ENCODE assay signal across 16 mouse cellular contexts in genomic region chr12:3787041-3787440, GRCm38 (mm10). TPM values are rescaled to one million over a fixed set of nuclear protein-coding genes. Genes with fewer than 3 reads are reported as not detected.
DNase-seq lines count a peak whose midpoint lies in the region; ATAC-seq and TF ChIP-seq lines count a peak whose summit lies in the region.
"Had no signal": no experiment of that assay in that cellular context is flagged by ENCODE, and none has a peak within 500 bp of the region (broad histone marks: within the 10 kb centered on the region; RNA-seq: fewer than 3 reads in every experiment).

No protein-coding gene starts in this region.

- TF ChIP-seq EP300 in lung, postnatal 0 days (IDR thresholded peaks at IDR 0.05) = no peak

- no peak overlapping the region for H3K4me3 ChIP-seq in heart, embryonic 14.5 days (ENCODE audit: control insufficient read depth in 1 of 2, insufficient read depth in 1 of 2, low read depth in 1 of 2, low read length in 2 of 2)
- H3K4me3 ChIP-seq in lung, embryonic 15.5 days = no peak overlapping the region
- no peak overlapping the region for H3K4me3 ChIP-seq in lung, postnatal 0 days (ENCODE audit: low read depth, low read length)
- H3K4me3 ChIP-seq in embryonic facial prominence, embryonic 14.5 days (ENCODE audit: low read depth, low read length) = no peak overlapping the region
- no peak overlapping the region for H3K4me3 ChIP-seq in stomach, embryonic 15.5 days (replicated peaks)
- no peak overlapping the region for H3K4me3 ChIP-seq in thymus, adult 2 months (ENCODE audit: control insufficient read depth, insufficient read depth, low read length)
- H3K4me3 ChIP-seq: forebrain, embryonic 13.5 days; layer of hippocampus, adult 2 months; neural tube, embryonic 13.5 days had no signal

- no peaks in the 10 kb centered on the region for H3K27me3 ChIP-seq in heart, embryonic 14.5 days (ENCODE audit: control insufficient read depth, insufficient read depth, low read length)
- no peaks in the 10 kb centered on the region for H3K27me3 ChIP-seq in lung, embryonic 15.5 days
- no peaks in the 10 kb centered on the region for H3K27me3 ChIP-seq in lung, postnatal 0 days (replicated peaks; ENCODE audit: insufficient read depth, low read length)
- no peaks in the 10 kb centered on the region for H3K27me3 ChIP-seq in embryonic facial prominence, embryonic 14.5 days (replicated peaks; ENCODE audit: control insufficient read depth, insufficient read depth, low read length)
- H3K27me3 ChIP-seq in stomach, embryonic 15.5 days (replicated peaks) = no peaks in the 10 kb centered on the region
- no peaks in the 10 kb centered on the region for H3K27me3 ChIP-seq in thymus, adult 2 months (ENCODE audit: control insufficient read depth, insufficient read depth, low read length)
- H3K27me3 ChIP-seq: neural tube, embryonic 13.5 days had no signal

- no peak overlapping the region for H3K9ac ChIP-seq in heart, embryonic 14.5 days (ENCODE audit: low read length)
- H3K9ac ChIP-seq in lung, embryonic 15.5 days = no peak overlapping the region
- no peak overlapping the region for H3K9ac ChIP-seq in lung, postnatal 0 days (replicated peaks; ENCODE audit: low read depth)
- 0 out of 2 replicates have a peak overlapping the region, but pooled peaks have one; percentile 2 for H3K9ac ChIP-seq in embryonic facial prominence, embryonic 14.5 days (ENCODE audit: low read depth, low read length)
- no peak overlapping the region for H3K9ac ChIP-seq in stomach, embryonic 15.5 days
- H3K9ac ChIP-seq: forebrain, embryonic 13.5 days; neural tube, embryonic 13.5 days had no signal

- ATAC-seq in heart, embryonic 14.5 days (ENCODE audit: insufficient number of reproducible peaks, insufficient read depth, low FRiP score, low read depth) = no peak
- ATAC-seq in lung, embryonic 15.5 days (ENCODE audit: borderline replicate concordance, extremely low read depth, low FRiP score, low TSS enrichment) = no peak
- no peak for ATAC-seq in lung, postnatal 0 days
- no peak for ATAC-seq in embryonic facial prominence, embryonic 14.5 days (ENCODE audit: low read depth)
- no peak for ATAC-seq in stomach, embryonic 15.5 days (ENCODE audit: insufficient read depth, low FRiP score, low read depth)
- ATAC-seq: forebrain, embryonic 13.5 days had no signal

- H3K4me2 ChIP-seq in heart, embryonic 14.5 days (ENCODE audit: low read length) = no peak overlapping the region
- H3K4me2 ChIP-seq in lung, embryonic 15.5 days = no peak overlapping the region
- H3K4me2 ChIP-seq in lung, postnatal 0 days (replicated peaks; ENCODE audit: low read depth, low read length) = no peak overlapping the region
- H3K4me2 ChIP-seq in embryonic facial prominence, embryonic 14.5 days (ENCODE audit: low read depth, low read length) = no peak overlapping the region
- H3K4me2 ChIP-seq in stomach, embryonic 15.5 days = no peak overlapping the region
- H3K4me2 ChIP-seq: forebrain, embryonic 13.5 days; liver, embryonic 11.5 days; neural tube, embryonic 13.5 days had no signal

- no peaks in the 10 kb centered on the region for H3K9me3 ChIP-seq in heart, embryonic 14.5 days (ENCODE audit: control insufficient read depth, low read length)
- no peaks in the 10 kb centered on the region for H3K9me3 ChIP-seq in lung, embryonic 15.5 days
- H3K9me3 ChIP-seq in lung, postnatal 0 days (ENCODE audit: low read length) = no peaks in the 10 kb centered on the region
- H3K9me3 ChIP-seq in embryonic facial prominence, embryonic 14.5 days (ENCODE audit: control insufficient read depth, low read length) = no peaks in the 10 kb centered on the region
- H3K9me3 ChIP-seq in stomach, embryonic 15.5 days = no peaks in the 10 kb centered on the region
- H3K9me3 ChIP-seq: forebrain, embryonic 13.5 days; neural tube, embryonic 13.5 days had no signal

- no peak for TF ChIP-seq POLR2A in thymus, adult 2 months (IDR thresholded peaks at IDR 0.05; ENCODE audit: control insufficient read depth, extremely low read depth, insufficient read depth, low read length, poor library complexity)

- no peaks in the 10 kb centered on the region for H3K36me3 ChIP-seq in heart, embryonic 14.5 days (ENCODE audit: control insufficient read depth, insufficient read depth, low read length)
- no peaks in the 10 kb centered on the region for H3K36me3 ChIP-seq in lung, embryonic 15.5 days
- no peaks in the 10 kb centered on the region for H3K36me3 ChIP-seq in lung, postnatal 0 days (ENCODE audit: insufficient read depth, low read length)
- no peaks in the 10 kb centered on the region for H3K36me3 ChIP-seq in embryonic facial prominence, embryonic 14.5 days (ENCODE audit: control insufficient read depth, insufficient read depth, low read length)
- H3K36me3 ChIP-seq in stomach, embryonic 15.5 days = no peaks in the 10 kb centered on the region
- no peaks in the 10 kb centered on the region for H3K36me3 ChIP-seq in thymus, adult 2 months (ENCODE audit: control insufficient read depth, insufficient read depth, low read length)
- H3K36me3 ChIP-seq: neural tube, embryonic 13.5 days had no signal

- no peak for DNase-seq in heart, adult 8-10 months (ENCODE audit: low spot score)
- no peak for DNase-seq in lung, postnatal 0 days (ENCODE audit: low spot score)
- no peak for DNase-seq in embryonic facial prominence, embryonic 14.5 days (ENCODE audit: low spot score)
- DNase-seq in thymus, adult 2 months = no peak
- DNase-seq: B cell, adult 2 months; cerebellum, adult 9-10 months; gastrocnemius, postnatal 14 days; right cerebral cortex, postnatal 4 days; thymus, adult 18-20 months had no signal

- WGBS in heart, embryonic 14.5 days = 36% methylated on average over 3 of the region's 3 CpGs
- WGBS in lung, embryonic 15.5 days = 49% methylated on average over 3 of the region's 3 CpGs
- WGBS in lung, postnatal 0 days = 43% methylated on average over 3 of the region's 3 CpGs
- WGBS in embryonic facial prominence, embryonic 14.5 days = 40% methylated on average over 2 of the region's 3 CpGs
- 42% methylated on average over 3 of the region's 3 CpGs for WGBS in stomach, embryonic 15.5 days
- WGBS in thymus, adult 2 months = 89% methylated on average over 3 of the region's 3 CpGs

- TF ChIP-seq CTCF in lung, postnatal 0 days (IDR thresholded peaks at IDR 0.05) = no peak
- no peak for TF ChIP-seq CTCF in thymus, adult 2 months (IDR thresholded peaks at IDR 0.05; ENCODE audit: borderline replicate concordance, control insufficient read depth, extremely low read depth, insufficient read depth, low read length, poor library complexity)

- peaks cover 29 to 47% of the 10 kb centered on the region in 2 experiments for H3K4me1 ChIP-seq in heart, embryonic 14.5 days (ENCODE audit: control insufficient read depth in 2 of 2, insufficient read depth in 2 of 2, low read length in 2 of 2)
- H3K4me1 ChIP-seq in lung, embryonic 15.5 days = peaks cover 71% of the 10 kb centered on the region
- no peaks in the 10 kb centered on the region for H3K4me1 ChIP-seq in lung, postnatal 0 days (ENCODE audit: insufficient read depth, low read depth, low read length)
- H3K4me1 ChIP-seq in embryonic facial prominence, embryonic 14.5 days (ENCODE audit: control insufficient read depth, insufficient read depth, low read length) = peaks cover 41% of the 10 kb centered on the region
- peaks cover 68% of the 10 kb centered on the region for H3K4me1 ChIP-seq in stomach, embryonic 15.5 days
- H3K4me1 ChIP-seq in thymus, adult 2 months (replicated peaks; ENCODE audit: control insufficient read depth, insufficient read depth, low read length) = peaks cover 13% of the 10 kb centered on the region

- peak overlapping the region; percentile 39 to 42; a peak in 2 of 4 replicates for H3K27ac ChIP-seq in heart, embryonic 14.5 days (replicated peaks in 1 of 2; ENCODE audit: control insufficient read depth in 1 of 2, insufficient read depth in 1 of 2, low read depth in 2 of 2, low read length in 2 of 2)
- peak overlapping the region; percentile 89 for H3K27ac ChIP-seq in lung, embryonic 15.5 days
- H3K27ac ChIP-seq in lung, postnatal 0 days (ENCODE audit: low read length) = no peak overlapping the region
- no peak overlapping the region; the same call in 1 of the 2 replicates for H3K27ac ChIP-seq in embryonic facial prominence, embryonic 14.5 days (replicated peaks; ENCODE audit: low read depth, low read length)
- peak overlapping the region; percentile 55; the same call in 1 of the 2 replicates for H3K27ac ChIP-seq in stomach, embryonic 15.5 days
- no peak overlapping the region for H3K27ac ChIP-seq in thymus, adult 2 months (ENCODE audit: control insufficient read depth, insufficient read depth, low read length)
- H3K27ac ChIP-seq: forebrain, embryonic 13.5 days; layer of hippocampus, adult 2 months; neural tube, embryonic 13.5 days had no signal

RNA-seq across cellular contexts. Expression of gene Dnmt3a, which starts 18.8 kb away (rescaled TPM):
- 44.8 and 48.7 TPM in 2 replicates for polyA plus RNA-seq in heart, embryonic 14.5 days (2014; fragmentation: Nextera tagmentation; extraction: Ambion mirVana)
- total RNA-seq in heart, adult 8-10 months (2022) = 10 to 100 TPM; 46.0 to 59.4 (median 50.9) TPM
- 144 and 151 TPM in 2 replicates for polyA plus RNA-seq in lung, embryonic 15.5 days (2015; fragmentation: Nextera tagmentation; extraction: Ambion mirVana)
- polyA plus RNA-seq in lung, postnatal 0 days (2015; fragmentation: Nextera tagmentation; extraction: Ambion mirVana) = 60.3 and 74.8 TPM in 2 replicates
- 64.9 and 65.2 TPM in 2 replicates for polyA plus RNA-seq in embryonic facial prominence, embryonic 14.5 days (2014; fragmentation: Nextera tagmentation; extraction: Ambion mirVana)
- polyA plus RNA-seq in stomach, embryonic 15.5 days (2015; fragmentation: Nextera tagmentation; extraction: Ambion mirVana) = 126 and 133 TPM in 2 replicates
- polyA plus RNA-seq in thymus, adult 2 months (2012; rRNA removed) = 40.9 and 55.1 TPM in 2 replicates

Comparison
In these comparisons a context has a peak if more than half of its experiments do, and no peak if none do; other contexts are left out.
1. H3K27ac ChIP-seq: peak in heart, embryonic 14.5 days (2 of 2), lung, embryonic 15.5 days (single experiment) and stomach, embryonic 15.5 days (single experiment); none in lung, postnatal 0 days (single experiment), embryonic facial prominence, embryonic 14.5 days (single experiment) and thymus, adult 2 months (single experiment).